Comparison of ENCODE assay signal across 8 mouse cellular contexts in the genomic region with DNA sequence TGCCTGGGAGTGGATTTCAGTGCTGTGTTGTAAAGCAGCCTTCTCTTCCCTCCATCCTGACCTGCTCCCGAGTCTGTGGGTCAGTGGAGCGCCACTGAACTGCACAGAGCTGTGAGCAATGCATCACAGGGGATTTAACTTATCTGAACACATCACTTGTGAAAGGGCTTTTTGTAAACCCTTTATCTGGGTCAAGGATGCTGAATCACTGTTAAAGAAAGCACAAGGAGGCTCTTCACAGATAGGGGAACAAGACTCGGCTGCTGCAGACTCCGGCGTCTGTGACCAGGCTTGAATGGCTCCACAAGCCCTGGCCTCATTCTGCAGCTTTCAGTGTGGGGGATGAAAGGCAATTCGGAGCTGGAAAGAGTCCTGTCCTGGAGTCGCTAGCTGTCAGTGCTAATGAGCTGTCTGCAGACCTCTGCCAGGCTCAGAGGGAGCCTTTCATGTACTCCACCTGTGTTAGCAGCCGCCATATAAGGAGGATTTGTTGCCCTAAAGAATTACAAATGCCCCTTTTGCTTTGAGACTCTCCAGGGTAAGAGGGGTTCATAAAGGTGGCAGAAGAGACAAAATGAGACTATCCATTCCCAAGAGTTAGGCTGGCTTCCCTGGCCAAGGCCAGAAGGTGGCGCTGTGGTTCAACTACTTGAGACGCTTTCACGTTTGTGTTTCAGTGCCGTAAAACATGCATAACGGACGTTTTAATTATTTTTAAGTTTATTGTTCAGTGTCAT. TPM values are rescaled to one million over a fixed set of nuclear protein-coding genes. Genes with fewer than 3 reads are reported as not detected.
A peak's percentile ranks its signal among the peaks of the same experiment; 100 is the strongest.
DNase-seq lines count a peak whose midpoint lies in the region; ATAC-seq and TF ChIP-seq lines count a peak whose summit lies in the region.

No protein-coding gene starts in this region.

- TF ChIP-seq CTCF in C2C12 (IDR thresholded peaks at IDR 0.05; ENCODE audit: control insufficient read depth, insufficient read depth, insufficient read length) = peak; percentile 77
- TF ChIP-seq CTCF in brain, embryonic 14.5 days (IDR thresholded peaks at IDR 0.05; ENCODE audit: borderline replicate concordance, extremely low read depth, insufficient read depth, insufficient read length) = peak; percentile 90
- peak; percentile 88; the same call in 1 of the 2 replicates for TF ChIP-seq CTCF in testis, adult 2 months (IDR thresholded peaks at IDR 0.05; ENCODE audit: control insufficient read depth, insufficient read depth, insufficient replicate concordance, low read depth, low read length)

- peak; percentile 93 for DNase-seq in brain, embryonic 14.5 days (ENCODE audit: low read depth)
- DNase-seq in fibroblast of lung, adult 2 months (ENCODE audit: low read depth) = peak; percentile 52
- peak; percentile 72 to 91 for DNase-seq in kidney, postnatal 36 days

- peak overlapping the region; percentile 64 for H3K9ac ChIP-seq in heart, embryonic 16.5 days (ENCODE audit: low read length)
- no peak overlapping the region for H3K9ac ChIP-seq in liver, embryonic 16.5 days (ENCODE audit: low read depth, low read length)
- no peak overlapping the region for H3K9ac ChIP-seq in neural tube, embryonic 14.5 days (replicated peaks; ENCODE audit: low read depth, low read length)

- WGBS in heart, embryonic 16.5 days = 8% methylated on average over 14 of the region's 14 CpGs
- WGBS in liver, embryonic 16.5 days (ENCODE audit: insufficient replicate concordance) = 13% methylated on average over 14 of the region's 14 CpGs
- 17% methylated on average over 14 of the region's 14 CpGs for WGBS in neural tube, embryonic 14.5 days

- no peaks in the 10 kb centered on the region for H3K27me3 ChIP-seq in C2C12 (ENCODE audit: control insufficient read depth, insufficient read depth, insufficient read length)
- 0 out of 2 replicates have a peak, but pooled peaks cover 5% of the 10 kb centered on the region for H3K27me3 ChIP-seq in heart, embryonic 16.5 days (ENCODE audit: control insufficient read depth, insufficient read depth, low read length)
- no peaks in the 10 kb centered on the region for H3K27me3 ChIP-seq in liver, embryonic 16.5 days (ENCODE audit: control insufficient read depth, insufficient read depth, low read depth, low read length)
- H3K27me3 ChIP-seq in neural tube, embryonic 14.5 days (ENCODE audit: control insufficient read depth, insufficient read depth, low read length) = no peaks in the 10 kb centered on the region
- no peaks in the 10 kb centered on the region for H3K27me3 ChIP-seq in testis, adult 2 months (ENCODE audit: control insufficient read depth, insufficient read depth, low read length)

- no peak overlapping the region for H3K27ac ChIP-seq in heart, embryonic 16.5 days (ENCODE audit: low read length)
- no peak overlapping the region for H3K27ac ChIP-seq in liver, embryonic 16.5 days (ENCODE audit: low read length)
- no peak overlapping the region for H3K27ac ChIP-seq in neural tube, embryonic 14.5 days (ENCODE audit: low read depth, low read length)
- H3K27ac ChIP-seq in testis, adult 2 months (ENCODE audit: control insufficient read depth, insufficient read depth, low read depth, low read length) = no peak overlapping the region; the same call in 1 of the 2 replicates

- H3K79me3 ChIP-seq in C2C12 (ENCODE audit: low read depth) = no peaks in the 10 kb centered on the region

- H3K4me2 ChIP-seq in heart, embryonic 16.5 days (ENCODE audit: low read depth, low read length) = peak overlapping the region; percentile 60
- H3K4me2 ChIP-seq in liver, embryonic 16.5 days (ENCODE audit: low read depth, low read length) = peak overlapping the region; percentile 55
- H3K4me2 ChIP-seq in neural tube, embryonic 14.5 days (ENCODE audit: low read depth, low read length) = peak overlapping the region; percentile 41

- no peaks in the 10 kb centered on the region for H3K36me3 ChIP-seq in C2C12 (ENCODE audit: control insufficient read depth, insufficient read depth)
- H3K36me3 ChIP-seq in heart, embryonic 16.5 days (ENCODE audit: control insufficient read depth, insufficient read depth) = no peaks in the 10 kb centered on the region
- H3K36me3 ChIP-seq in liver, embryonic 16.5 days (ENCODE audit: control insufficient read depth, insufficient read depth) = no peaks in the 10 kb centered on the region
- H3K36me3 ChIP-seq in neural tube, embryonic 14.5 days (ENCODE audit: control insufficient read depth, insufficient read depth, low read length) = no peaks in the 10 kb centered on the region
- H3K36me3 ChIP-seq in testis, adult 2 months (ENCODE audit: control insufficient read depth, insufficient read depth, low read length) = no peaks in the 10 kb centered on the region

- H3ac ChIP-seq in C2C12 (ENCODE audit: control insufficient read depth, insufficient read length, low read depth) = no peak overlapping the region

- no peaks in the 10 kb centered on the region for H3K4me1 ChIP-seq in heart, embryonic 16.5 days (ENCODE audit: control insufficient read depth, insufficient read depth, low read length)
- peaks cover 28% of the 10 kb centered on the region for H3K4me1 ChIP-seq in liver, embryonic 16.5 days (ENCODE audit: control insufficient read depth, low read depth, low read length)
- no peaks in the 10 kb centered on the region for H3K4me1 ChIP-seq in neural tube, embryonic 14.5 days (ENCODE audit: control insufficient read depth, insufficient read depth, low read length)
- peaks cover 4% of the 10 kb centered on the region for H3K4me1 ChIP-seq in testis, adult 2 months (ENCODE audit: control insufficient read depth, insufficient read depth, low read length)

- H3K4me3 ChIP-seq in C2C12 (ENCODE audit: insufficient read depth, poor library complexity, severe bottlenecking) = no peak overlapping the region
- peak overlapping the region; percentile 45 for H3K4me3 ChIP-seq in heart, embryonic 16.5 days (ENCODE audit: low read length)
- H3K4me3 ChIP-seq in liver, embryonic 16.5 days (ENCODE audit: low read depth, low read length) = peak overlapping the region; percentile 35
- peak overlapping the region; percentile 20; the same call in 1 of the 2 replicates for H3K4me3 ChIP-seq in neural tube, embryonic 14.5 days (ENCODE audit: low read depth, low read length)
- no peak overlapping the region for H3K4me3 ChIP-seq in testis, adult 2 months (ENCODE audit: control insufficient read depth, low read depth, low read length)

- no peaks in the 10 kb centered on the region for H3K9me3 ChIP-seq in heart, embryonic 16.5 days (replicated peaks; ENCODE audit: control insufficient read depth, low read length)
- H3K9me3 ChIP-seq in liver, embryonic 16.5 days (replicated peaks; ENCODE audit: control insufficient read depth, low read length) = peaks cover 2% of the 10 kb centered on the region; the same call in 1 of the 2 replicates
- H3K9me3 ChIP-seq in neural tube, embryonic 14.5 days (ENCODE audit: control insufficient read depth, low read length) = no peaks in the 10 kb centered on the region

- H3K79me2 ChIP-seq in C2C12 (ENCODE audit: control insufficient read depth, insufficient read depth) = no peaks in the 10 kb centered on the region

- no peak for ATAC-seq in heart, embryonic 16.5 days (replicated peaks; ENCODE audit: extremely low read depth, insufficient read depth, low FRiP score)
- ATAC-seq in liver, embryonic 16.5 days (ENCODE audit: low read depth) = peak; percentile 50; the same call in 1 of the 2 replicates
- ATAC-seq in neural tube, embryonic 14.5 days (ENCODE audit: low read depth) = peak; percentile 66; the same call in 1 of the 2 replicates

- no peak for TF ChIP-seq POLR2A in brain, embryonic 14.5 days (IDR thresholded peaks at IDR 0.05; ENCODE audit: borderline replicate concordance, extremely low read depth, insufficient read depth, insufficient read length, poor library complexity, severe bottlenecking)
- no peak for TF ChIP-seq POLR2A in testis, adult 2 months (IDR thresholded peaks at IDR 0.05; ENCODE audit: control insufficient read depth, low read depth, low read length)

TF ChIP-seq in C2C12, 6 proteins besides CTCF, POLR2A, EP300 and RAD21:
- TF ChIP-seq USF1 (IDR thresholded peaks at IDR 0.05; ENCODE audit: low read depth) (no peak), MYOG (IDR thresholded peaks at IDR 0.05; ENCODE audit: control insufficient read depth, extremely low read depth, insufficient read length) (no peak), MAX (IDR thresholded peaks at IDR 0.05) (no peak), MYOD1 (IDR thresholded peaks at IDR 0.05; ENCODE audit: control insufficient read depth, insufficient read length, low read depth) (no peak), CEBPB (IDR thresholded peaks at IDR 0.05; ENCODE audit: low read depth) (no peak), FOSL1 (IDR thresholded peaks at IDR 0.05; ENCODE audit: insufficient read depth, low read length, poor library complexity, severe bottlenecking) (no peak)

RNA-seq across cellular contexts. Expression of gene Tbc1d7, which starts 11.3 kb away (rescaled TPM):
- 15.9 TPM for polyA plus RNA-seq in C2C12 (2012; fragmentation: generic; extraction: Trizol)
- polyA plus RNA-seq in brain, embryonic 14.5 days (2012; rRNA removed) = 43.0 and 46.2 TPM in 2 replicates
- 57.7 and 57.8 TPM in 2 replicates for polyA plus RNA-seq in heart, embryonic 16.5 days (2015; fragmentation: Nextera tagmentation; extraction: Ambion mirVana)
- polyA plus RNA-seq in liver, embryonic 16.5 days (2015; fragmentation: Nextera tagmentation; extraction: Ambion mirVana) = 10.4 TPM in 2 replicates
- polyA plus RNA-seq in neural tube, embryonic 14.5 days (2014; fragmentation: Nextera tagmentation; extraction: Ambion mirVana) = 89.5 and 90.5 TPM in 2 replicates
- polyA plus RNA-seq in testis, adult 2 months (2012; rRNA removed) = 18.1 and 19.6 TPM in 2 replicates

Comparison
In these comparisons a context has a peak if more than half of its experiments do, and no peak if none do; other contexts are left out.
1. H3K4me3 ChIP-seq: peak in heart, embryonic 16.5 days (single experiment), liver, embryonic 16.5 days (single experiment) and neural tube, embryonic 14.5 days (single experiment); none in C2C12 (single experiment) and testis, adult 2 months (single experiment).
2. Peak in every context shown above with its lines, with median percentiles within 50 percentile points of each other: CTCF ChIP-seq, DNase-seq and H3K4me2 ChIP-seq.